Mouse (Mus musculus) limb, embryonic 15.5 days (tissue): Measurements from ENCODE around the gene Ccdc149. TPM values are rescaled to one million over a fixed set of nuclear protein-coding genes. Genes with fewer than 3 reads are reported as not detected.

Source experiments
- ATAC-seq: fragments of 200-750 bp; cut with Nextera tagmentation; 2 replicates; pipeline ENCODE4 v1.8.0; 2017; ENCODE audit warnings: low read depth, moderate TSS enrichment; ENCODE audit not compliant: insufficient number of reproducible peaks, low FRiP score, low TSS enrichment
- H3K27ac ChIP-seq: fragments of 300-500 bp; sonication (generic); 2 replicates; pipeline ENCODE4 v1.5.1; 2015; ENCODE audit warnings: moderate library complexity, mild to moderate bottlenecking, inconsistent platforms
- H3K27me3 ChIP-seq: fragments of 300-500 bp; sonication (generic); 2 replicates; pipeline ENCODE4 v1.6.1; 2015; ENCODE audit warnings: inconsistent platforms
- H3K36me3 ChIP-seq: fragments of 300-500 bp; sonication (generic); 2 replicates; pipeline ENCODE4 v1.6.1; 2015; ENCODE audit warnings: inconsistent platforms
- H3K4me1 ChIP-seq: fragments of 300-500 bp; sonication (generic); 2 replicates; pipeline ENCODE4 v1.6.1; 2015; ENCODE audit warnings: inconsistent platforms
- H3K4me2 ChIP-seq: fragments of 300-500 bp; sonication (generic); 2 replicates; pipeline ENCODE4 v1.6.1; 2015; ENCODE audit warnings: mild to moderate bottlenecking, inconsistent platforms
- H3K4me3 ChIP-seq: fragments of 300-500 bp; sonication (generic); 2 replicates; pipeline ENCODE4 v1.5.1; 2015; ENCODE audit warnings: mild to moderate bottlenecking, inconsistent platforms
- H3K9ac ChIP-seq: fragments of 300-500 bp; sonication (generic); 2 replicates; pipeline ENCODE4 v1.6.1; 2015; ENCODE audit warnings: inconsistent platforms
- H3K9me3 ChIP-seq: fragments of 300-500 bp; sonication (generic); 2 replicates; pipeline ENCODE4 v1.6.1; 2016; ENCODE audit warnings: inconsistent platforms
- WGBS: fragments of 180-500 bp; shearing (Covaris S2); methylation state at CpG from one replicate; pipeline ENCODE4 v1.1.7; 2015; 5-methylcytosine and 5-hydroxymethylcytosine counted together
- polyA plus RNA-seq: library from polyadenylated mRNA; unstranded; fragments of >200 nt; fragmentation: Nextera tagmentation; extraction: Ambion mirVana; gene quantifications from 2 replicates; pipeline ENCODE4 v1.2.1, GENCODE M21; 2015

The Ccdc149 gene
- polyA plus RNA-seq, 1 experiment from 2014 or later, result 3.3 TPM

DNA sequence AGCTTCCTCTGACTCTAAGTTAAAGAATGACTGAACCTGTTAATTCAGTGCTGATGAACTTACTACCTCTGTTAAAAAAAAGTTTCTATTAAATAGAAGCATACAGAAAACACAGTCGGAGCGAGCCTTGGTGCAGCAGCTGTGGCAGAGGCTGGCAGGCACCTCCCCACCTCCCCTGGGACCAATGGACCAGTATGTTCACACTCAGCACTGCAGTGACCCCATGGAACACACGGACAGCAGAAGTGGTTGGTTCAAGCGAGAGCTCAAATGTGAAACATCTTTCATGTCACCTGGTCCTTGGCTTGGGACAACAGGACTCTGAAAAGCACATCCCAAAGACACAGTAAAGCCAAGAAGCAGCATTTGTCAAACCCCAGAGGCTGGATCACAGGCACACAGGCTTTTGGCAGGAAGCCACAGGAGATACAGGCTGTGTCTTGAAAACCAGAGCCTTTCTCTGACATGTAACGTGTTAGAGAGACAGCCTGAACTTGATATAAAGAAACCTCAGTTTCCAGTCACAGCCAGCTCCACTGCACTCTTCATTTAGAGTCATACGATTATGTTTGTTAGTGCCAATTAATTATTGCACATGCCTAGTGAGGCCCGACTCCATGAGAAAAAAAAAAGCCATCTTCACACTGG, 62.5 kb downstream of the Ccdc149 start:
- no peak overlapping the region for H3K4me2 ChIP-seq
- H3K36me3 ChIP-seq, result no peaks in the 10 kb centered on the region
- H3K9ac ChIP-seq, result no peak overlapping the region
- 65% methylated on average over 7 of the region's 7 CpGs for WGBS
- no peaks in the 10 kb centered on the region for H3K9me3 ChIP-seq
- no peak overlapping the region for H3K4me3 ChIP-seq
- H3K27me3 ChIP-seq, result no peaks in the 10 kb centered on the region
- H3K4me1 ChIP-seq, result no peaks in the 10 kb centered on the region
- no peak for ATAC-seq
- H3K27ac ChIP-seq, result no peak overlapping the region

DNA sequence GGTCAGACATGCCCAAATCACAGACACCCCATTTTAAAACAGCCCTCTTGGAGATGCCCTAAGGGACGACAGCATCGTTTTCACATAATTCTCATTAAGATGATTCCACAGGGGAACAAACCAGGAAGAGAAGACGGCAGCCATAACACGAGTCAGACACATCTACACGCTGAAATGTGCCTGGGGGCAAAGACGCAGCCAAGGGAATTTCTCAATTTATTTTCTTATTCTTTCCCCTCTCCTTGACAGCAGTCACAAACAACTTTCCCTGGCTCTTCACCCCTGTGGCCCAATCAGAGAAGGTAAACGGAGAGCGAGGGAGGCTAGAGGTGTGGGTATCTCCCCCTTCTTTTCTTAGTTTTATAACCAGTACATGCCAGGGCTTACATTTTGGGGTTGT, 66.9 kb downstream of the Ccdc149 start:
- H3K4me1 ChIP-seq, result no peaks in the 10 kb centered on the region
- no peaks in the 10 kb centered on the region for H3K27me3 ChIP-seq
- no peak for ATAC-seq
- H3K9ac ChIP-seq, result no peak overlapping the region
- no peaks in the 10 kb centered on the region for H3K9me3 ChIP-seq
- H3K27ac ChIP-seq, result no peak overlapping the region
- no peaks in the 10 kb centered on the region for H3K36me3 ChIP-seq
- H3K4me2 ChIP-seq, result no peak overlapping the region
- no peak overlapping the region for H3K4me3 ChIP-seq
- WGBS, result 52% methylated on average over 8 of the region's 8 CpGs

DNA sequence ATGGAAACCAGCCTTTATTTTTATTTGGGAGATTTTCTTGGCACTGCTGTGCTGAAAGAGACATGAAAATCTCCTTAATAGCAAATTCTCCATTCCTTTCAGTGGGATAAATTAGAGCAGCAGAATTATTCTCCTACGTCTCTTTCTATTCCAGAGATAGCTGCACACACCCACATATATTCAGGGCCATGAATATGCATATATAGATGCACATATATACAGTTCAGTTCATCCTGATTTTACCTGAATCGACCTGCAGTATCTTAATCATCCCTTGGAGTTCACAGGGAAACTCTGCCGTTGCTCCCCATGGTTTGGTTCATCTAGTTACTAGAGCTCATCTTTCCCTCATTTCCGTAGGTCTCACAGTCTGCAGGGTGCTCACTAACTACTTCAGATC, 77.6 kb downstream of the Ccdc149 start:
- H3K27ac ChIP-seq, result no peak overlapping the region
- no peak overlapping the region for H3K4me3 ChIP-seq
- no peaks in the 10 kb centered on the region for H3K9me3 ChIP-seq
- no peaks in the 10 kb centered on the region for H3K27me3 ChIP-seq
- H3K36me3 ChIP-seq, result no peaks in the 10 kb centered on the region
- no peak overlapping the region for H3K4me2 ChIP-seq
- no peak for ATAC-seq
- no peak overlapping the region for H3K9ac ChIP-seq
- 78% methylated on average over 4 of the region's 4 CpGs for WGBS
- no peaks in the 10 kb centered on the region for H3K4me1 ChIP-seq

DNA sequence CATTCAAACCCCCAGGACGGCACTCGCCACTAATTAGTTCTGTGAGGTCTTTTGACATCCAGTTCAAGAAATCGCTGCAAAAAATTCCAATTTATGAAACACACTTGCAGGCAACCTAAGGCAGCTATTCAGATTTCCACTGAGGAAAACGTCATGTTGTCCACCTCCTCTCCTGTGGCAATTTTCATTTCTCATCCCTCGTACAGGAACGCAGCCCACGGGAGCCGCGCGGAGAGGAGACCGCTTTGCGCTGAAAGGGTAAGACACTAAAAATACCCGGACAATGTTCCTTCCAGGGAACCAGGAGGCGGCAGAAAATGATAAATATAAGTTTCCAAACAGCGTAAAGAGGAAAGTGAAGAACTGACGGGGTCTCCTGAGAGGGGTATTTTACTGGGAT, 79.8 kb downstream of the Ccdc149 start:
- Histone ChIP-seq H3K27ac (no peak overlapping the region), H3K36me3 (no peaks in the 10 kb centered on the region), H3K4me1 (no peaks in the 10 kb centered on the region), H3K27me3 (no peaks in the 10 kb centered on the region), H3K4me3 (no peak overlapping the region), H3K9me3 (no peaks in the 10 kb centered on the region), H3K9ac (no peak overlapping the region), H3K4me2 (no peak overlapping the region)
- WGBS, result 78% methylated on average over 16 of the region's 16 CpGs
- no peak for ATAC-seq

DNA sequence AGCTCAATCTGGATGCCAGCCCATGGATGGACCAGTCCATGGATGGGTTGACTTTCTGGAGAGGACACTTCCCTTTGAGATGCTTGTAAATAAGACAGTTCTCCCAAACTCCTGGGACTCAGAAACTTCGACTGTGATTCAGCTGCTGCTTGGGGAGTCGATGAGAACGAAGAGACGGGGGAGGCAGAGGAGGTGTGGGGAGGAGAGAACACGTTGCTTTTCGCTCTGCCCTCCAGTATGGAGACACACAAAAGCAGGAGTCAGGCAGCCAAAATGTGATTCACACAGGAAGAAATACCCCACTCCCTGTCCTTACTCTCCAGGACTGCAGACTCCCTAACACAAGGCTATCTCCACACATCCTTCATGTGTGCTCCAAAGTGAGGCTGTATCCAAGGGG, 80.9 kb downstream of the Ccdc149 start:
- no peak for ATAC-seq
- WGBS, result 88% methylated on average over 6 of the region's 6 CpGs
- Histone ChIP-seq H3K4me2 (no peak overlapping the region), H3K36me3 (no peaks in the 10 kb centered on the region), H3K27me3 (no peaks in the 10 kb centered on the region), H3K9ac (no peak overlapping the region), H3K4me1 (no peaks in the 10 kb centered on the region), H3K9me3 (no peaks in the 10 kb centered on the region), H3K4me3 (no peak overlapping the region), H3K27ac (no peak overlapping the region)

DNA sequence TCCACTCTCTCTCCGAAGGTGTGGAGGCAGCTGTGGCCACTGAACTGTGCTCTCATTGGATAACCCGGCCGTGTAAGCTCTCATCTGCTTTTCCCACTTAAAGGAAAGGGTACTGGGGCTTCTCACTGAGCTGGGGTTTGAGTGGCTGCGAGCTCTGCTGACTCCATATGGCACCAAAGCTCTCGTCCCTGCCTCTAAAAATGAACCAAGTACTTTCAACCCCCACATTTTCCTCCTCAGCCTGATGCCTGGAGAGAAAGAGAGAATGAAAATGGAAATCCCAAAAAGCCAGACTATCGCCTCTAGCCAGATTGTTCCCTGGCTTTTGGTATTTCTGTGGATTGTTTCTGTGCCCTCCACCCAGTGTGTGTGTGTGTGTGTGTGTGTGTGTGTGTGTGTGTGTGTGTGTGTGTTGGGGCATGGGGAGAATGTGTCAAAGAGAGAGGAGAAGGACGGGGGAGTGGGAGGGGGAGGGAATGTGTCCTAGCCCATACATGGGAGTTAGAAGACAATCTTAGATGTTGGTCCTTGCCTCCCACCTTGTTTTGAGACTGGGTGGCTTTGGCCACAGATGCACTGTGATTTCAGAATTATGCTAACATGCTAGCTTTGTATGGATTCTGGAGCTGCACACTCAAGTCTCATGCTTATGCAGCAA, 83.1 kb downstream of the Ccdc149 start:
- Histone ChIP-seq H3K9ac (no peak overlapping the region), H3K27ac (no peak overlapping the region), H3K4me1 (no peaks in the 10 kb centered on the region), H3K36me3 (no peaks in the 10 kb centered on the region), H3K4me3 (no peak overlapping the region), H3K27me3 (no peaks in the 10 kb centered on the region), H3K4me2 (no peak overlapping the region), H3K9me3 (no peaks in the 10 kb centered on the region)
- 63% methylated on average over 7 of the region's 7 CpGs for WGBS
- ATAC-seq, result no peak

DNA sequence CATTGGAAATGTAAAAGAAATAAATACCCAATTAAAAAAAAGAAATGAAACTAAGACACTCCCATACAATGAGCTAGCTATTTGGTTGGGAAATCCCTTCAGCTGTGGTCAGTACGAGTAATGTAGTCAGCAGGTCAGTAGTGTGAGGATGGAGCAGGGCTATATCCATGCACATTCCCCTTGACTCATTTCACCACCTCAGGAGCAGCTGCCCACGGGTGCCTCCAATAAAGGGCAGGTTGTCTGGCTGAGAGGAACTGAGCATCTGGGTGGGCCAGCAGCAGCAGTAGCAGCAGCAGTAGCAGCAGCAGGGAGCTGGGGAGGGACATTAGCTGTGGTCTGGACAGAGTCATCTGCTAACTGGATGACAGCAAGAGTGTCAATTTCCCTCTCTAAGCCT, 85.3 kb downstream of the Ccdc149 start:
- WGBS, result 58% methylated on average over 2 of the region's 2 CpGs
- no peak overlapping the region for H3K4me3 ChIP-seq

DNA sequence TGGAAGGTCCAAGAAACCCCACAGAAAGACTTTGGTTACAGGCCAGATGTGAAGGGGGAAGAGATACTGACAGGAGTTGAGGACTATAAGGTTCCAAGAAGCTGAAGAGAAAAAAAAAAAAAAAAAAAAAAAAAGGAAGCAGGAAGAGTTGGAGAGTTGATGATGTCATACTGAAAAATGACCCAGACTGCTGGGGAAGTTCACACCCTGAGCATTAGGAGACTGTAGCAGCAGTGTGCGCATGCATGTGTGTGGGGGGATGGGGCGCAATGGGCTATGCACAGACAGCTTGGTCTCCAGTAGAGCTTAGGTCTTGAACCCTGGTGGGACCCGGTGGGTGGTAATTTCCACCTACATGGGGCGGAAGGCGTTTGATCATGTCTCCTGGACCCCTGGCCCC, 87.6 kb downstream of the Ccdc149 start:
- 83% methylated on average over 5 of the region's 5 CpGs for WGBS
- ATAC-seq, result no peak
- no peak overlapping the region for H3K4me3 ChIP-seq

More for the DNA sequence above, 85.3 kb downstream of the Ccdc149 start:
- H3K27me3 ChIP-seq, result no peaks in the 10 kb centered on the region
- H3K9me3 ChIP-seq, result no peaks in the 10 kb centered on the region
- H3K4me2 ChIP-seq, result no peak overlapping the region
- ATAC-seq, result no peak
- H3K9ac ChIP-seq, result no peak overlapping the region
- no peaks in the 10 kb centered on the region for H3K36me3 ChIP-seq
- H3K27ac ChIP-seq, result no peak overlapping the region
- H3K4me1 ChIP-seq, result no peaks in the 10 kb centered on the region

DNA sequence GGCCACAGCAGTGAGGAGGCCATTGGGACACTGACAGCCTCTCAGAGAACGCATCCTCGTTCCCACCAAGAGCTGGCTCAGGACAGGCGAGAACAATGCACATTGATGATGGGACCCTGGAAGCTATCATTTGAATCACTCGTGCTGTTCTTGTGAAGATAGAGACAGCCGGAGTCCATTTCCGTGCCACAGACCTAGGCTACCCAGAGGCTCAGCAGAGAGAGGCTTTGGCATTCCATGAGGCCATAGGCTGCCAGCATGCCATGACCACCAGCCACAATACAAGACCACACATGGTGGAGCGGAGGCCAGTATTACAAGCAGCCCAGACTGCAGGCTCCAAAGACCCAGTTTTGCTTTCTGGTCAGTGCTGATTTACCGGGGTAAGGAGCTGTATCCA, 88.5 kb downstream of the Ccdc149 start:
- WGBS, result 91% methylated on average over 8 of the region's 8 CpGs

More for the DNA sequence above, 87.6 kb downstream of the Ccdc149 start:
- Histone ChIP-seq H3K9me3 (no peaks in the 10 kb centered on the region), H3K4me2 (no peak overlapping the region), H3K27ac (no peak overlapping the region), H3K4me1 (no peaks in the 10 kb centered on the region), H3K36me3 (no peaks in the 10 kb centered on the region), H3K27me3 (no peaks in the 10 kb centered on the region), H3K9ac (no peak overlapping the region)

DNA sequence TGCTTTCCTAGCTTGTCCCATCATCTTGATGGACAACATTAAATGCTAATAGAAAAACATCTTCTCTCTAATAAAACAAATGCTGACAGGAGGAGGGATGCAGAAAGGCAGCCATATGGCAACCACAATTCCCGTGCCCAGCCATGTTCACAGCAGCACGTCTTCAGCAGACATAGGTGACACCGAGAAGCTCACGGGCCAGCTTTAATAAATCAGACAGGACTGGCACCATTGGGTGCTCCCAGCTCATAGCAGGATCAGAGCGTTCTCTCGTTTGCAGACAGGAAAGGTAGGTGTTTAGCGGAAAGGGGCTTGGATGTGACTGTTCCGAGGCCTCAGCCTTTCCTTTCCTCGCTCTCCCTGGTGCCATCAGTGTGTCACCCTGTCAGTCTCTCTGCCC, 95.5 kb downstream of the Ccdc149 start:
- Histone ChIP-seq H3K27me3 (no peaks in the 10 kb centered on the region), H3K36me3 (no peaks in the 10 kb centered on the region)
- 85% methylated on average over 9 of the region's 9 CpGs for WGBS

More for the DNA sequence above, 88.5 kb downstream of the Ccdc149 start:
- Histone ChIP-seq H3K9ac (no peak overlapping the region), H3K36me3 (no peaks in the 10 kb centered on the region), H3K27ac (no peak overlapping the region), H3K9me3 (no peaks in the 10 kb centered on the region), H3K4me1 (no peaks in the 10 kb centered on the region), H3K4me3 (no peak overlapping the region), H3K27me3 (no peaks in the 10 kb centered on the region), H3K4me2 (no peak overlapping the region)
- ATAC-seq, result no peak

DNA sequence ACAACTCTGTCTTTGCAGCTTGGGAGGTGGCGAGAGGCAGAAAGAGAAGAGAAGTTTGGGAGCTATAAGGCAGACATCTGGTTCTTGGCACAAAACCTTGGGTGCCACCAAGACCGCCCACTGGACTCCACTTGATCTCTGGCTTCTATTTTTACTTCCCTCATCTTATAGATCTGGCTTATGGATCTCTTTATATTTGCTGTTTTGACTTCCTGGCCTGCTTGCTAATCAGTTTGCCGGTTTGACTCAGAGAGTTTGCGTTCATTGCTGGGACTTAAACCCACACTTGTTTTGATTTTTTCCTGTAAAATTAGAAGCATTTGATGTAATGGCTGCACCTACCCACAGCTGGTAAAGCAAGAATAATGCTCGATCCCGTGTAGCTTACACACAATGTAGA, 100.4 kb downstream of the Ccdc149 start:
- H3K4me3 ChIP-seq, result no peak overlapping the region
- no peak for ATAC-seq
- H3K27ac ChIP-seq, result no peak overlapping the region
- no peaks in the 10 kb centered on the region for H3K9me3 ChIP-seq
- H3K36me3 ChIP-seq, result no peaks in the 10 kb centered on the region
- H3K9ac ChIP-seq, result no peak overlapping the region
- H3K4me2 ChIP-seq, result no peak overlapping the region
- no peaks in the 10 kb centered on the region for H3K4me1 ChIP-seq
- WGBS, result 78% methylated on average over 6 of the region's 6 CpGs
- H3K27me3 ChIP-seq, result no peaks in the 10 kb centered on the region; the same call in 1 of the 2 replicates

More for the DNA sequence above, 95.5 kb downstream of the Ccdc149 start:
- no peak for ATAC-seq
- Histone ChIP-seq H3K4me2 (no peak overlapping the region), H3K4me1 (no peaks in the 10 kb centered on the region), H3K9ac (no peak overlapping the region), H3K27ac (no peak overlapping the region), H3K4me3 (no peak overlapping the region), H3K9me3 (no peaks in the 10 kb centered on the region)

DNA sequence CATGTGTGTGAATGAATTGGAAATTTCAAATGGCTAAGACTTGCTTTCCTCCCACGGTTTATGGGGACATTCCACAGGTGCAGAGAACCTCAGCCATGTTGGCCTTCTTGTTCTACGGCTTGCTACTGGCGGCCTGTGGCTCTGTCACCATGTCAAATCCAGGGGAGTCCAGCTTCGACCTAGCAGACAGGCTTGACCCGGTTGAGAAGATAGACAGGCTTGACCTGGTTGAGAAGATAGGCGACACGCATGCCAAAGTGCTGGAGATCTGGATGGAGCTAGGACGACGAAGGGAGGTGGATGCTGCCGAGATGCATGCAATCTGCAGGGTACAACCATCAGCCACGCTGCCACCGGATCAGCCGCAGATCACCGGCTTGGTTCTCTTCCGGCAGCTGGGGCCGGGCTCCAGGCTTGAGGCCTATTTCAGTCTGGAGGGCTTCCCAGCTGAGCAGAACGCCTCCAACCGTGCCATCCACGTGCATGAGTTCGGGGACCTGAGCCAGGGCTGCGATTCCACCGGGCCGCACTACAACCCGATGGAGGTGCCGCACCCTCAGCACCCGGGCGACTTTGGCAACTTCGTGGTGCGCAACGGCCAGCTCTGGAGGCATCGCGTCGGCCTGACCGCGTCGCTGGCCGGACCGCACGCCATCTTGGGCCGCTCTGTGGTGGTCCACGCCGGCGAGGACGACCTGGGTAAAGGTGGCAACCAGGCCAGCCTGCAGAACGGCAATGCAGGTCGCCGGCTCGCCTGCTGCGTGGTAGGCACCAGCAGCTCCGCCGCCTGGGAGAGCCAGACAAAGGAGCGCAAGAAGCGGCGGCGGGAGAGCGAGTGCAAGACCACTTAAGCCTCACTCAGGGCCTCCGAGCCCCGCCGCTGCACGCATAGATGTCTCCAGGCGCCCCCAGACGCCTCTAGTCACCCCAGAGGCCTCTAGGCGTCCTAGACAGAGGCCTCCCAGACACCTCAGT, 103.2 kb downstream of the Ccdc149 start:
- Histone ChIP-seq H3K27me3 (peaks cover 4% of the 10 kb centered on the region; the same call in 1 of the 2 replicates), H3K9me3 (no peaks in the 10 kb centered on the region), H3K36me3 (no peaks in the 10 kb centered on the region), H3K4me3 (0 out of 2 replicates have a peak overlapping the region, but pooled peaks have one; percentile 9), H3K27ac (no peak overlapping the region), H3K4me1 (peaks cover 6% of the 10 kb centered on the region), H3K9ac (no peak overlapping the region), H3K4me2 (peak overlapping the region; percentile 38)
- 60% methylated on average over 63 of the region's 63 CpGs for WGBS
- ATAC-seq, result no peak
